Mouse (Mus musculus): ENCODE measurements around the gene Zswim9. TPM values are rescaled to one million over a fixed set of nuclear protein-coding genes. Genes with fewer than 3 reads are reported as not detected.
"Not testable (repeated sequence)": the region's sequence is repeated elsewhere in the genome, so short reads cannot be mapped to it uniquely, and the experiment has no call there.

The Zswim9 gene
- polyA plus RNA-seq, 1 experiment from 2014 or later: 11.6 TPM

GRCm38 (mm10) chr7:13288621-13289020, 10.1 kb upstream of the Zswim9 start:
- Histone ChIP-seq H3K9ac (replicated peaks; ENCODE audit: low read depth, low read length) (no peak overlapping the region), H3K36me3 (ENCODE audit: control insufficient read depth, insufficient read depth, low read length) (peaks cover 53% of the 10 kb centered on the region), H3K27me3 (ENCODE audit: control insufficient read depth, insufficient read depth, low read length) (no peaks in the 10 kb centered on the region), H3K9me3 (ENCODE audit: control insufficient read depth, low read depth, low read length) (no peaks in the 10 kb centered on the region), H3K4me3 (ENCODE audit: low read depth, low read length) (no peak overlapping the region), H3K4me1 (ENCODE audit: control insufficient read depth, insufficient read depth, low read length) (no peaks in the 10 kb centered on the region), H3K4me2 (replicated peaks; ENCODE audit: low read depth, low read length) (no peak overlapping the region), H3K27ac (ENCODE audit: low read length) (no peak overlapping the region)
- 49% methylated on average over 5 of the region's 5 CpGs for WGBS
- ATAC-seq (ENCODE audit: insufficient number of reproducible peaks, insufficient read depth, low FRiP score, low read depth): 0 out of 2 replicates have a peak, but pooled peaks have one; percentile 42

- H3K4me2 ChIP-seq (replicated peaks; ENCODE audit: low read depth, low read length); H3K27ac ChIP-seq (ENCODE audit: low read length); H3K4me1 ChIP-seq (ENCODE audit: control insufficient read depth, insufficient read depth, low read length); H3K27me3 ChIP-seq (ENCODE audit: control insufficient read depth, insufficient read depth, low read length); H3K9me3 ChIP-seq (ENCODE audit: control insufficient read depth, low read depth, low read length): not testable (repeated sequence)
- Histone ChIP-seq H3K36me3 (ENCODE audit: control insufficient read depth, insufficient read depth, low read length) (peaks cover 18% of the 10 kb centered on the region), H3K9ac (replicated peaks; ENCODE audit: low read depth, low read length) (peak overlapping the region; percentile 32; the same call in 1 of the 2 replicates), H3K4me3 (ENCODE audit: low read depth, low read length) (peak overlapping the region; percentile 42)
- WGBS: 0% methylated on average over 12 of the region's 29 CpGs
- peak; percentile 62 for ATAC-seq (ENCODE audit: insufficient number of reproducible peaks, insufficient read depth, low FRiP score, low read depth)
Observed at GRCm38 (mm10) chr7:13278957-13279356, 436 bp upstream of the Zswim9 start.

- Histone ChIP-seq H3K9ac (replicated peaks; ENCODE audit: low read depth, low read length) (peak overlapping the region; percentile 32), H3K27ac (ENCODE audit: low read length) (peak overlapping the region; percentile 35; the same call in 1 of the 2 replicates), H3K9me3 (ENCODE audit: control insufficient read depth, low read depth, low read length) (no peaks in the 10 kb centered on the region), H3K27me3 (ENCODE audit: control insufficient read depth, insufficient read depth, low read length) (no peaks in the 10 kb centered on the region), H3K4me3 (ENCODE audit: low read depth, low read length) (peak overlapping the region; percentile 42), H3K36me3 (ENCODE audit: control insufficient read depth, insufficient read depth, low read length) (peaks cover 16% of the 10 kb centered on the region), H3K4me1 (ENCODE audit: control insufficient read depth, insufficient read depth, low read length) (no peaks in the 10 kb centered on the region), H3K4me2 (replicated peaks; ENCODE audit: low read depth, low read length) (peak overlapping the region; percentile 74)
- 31% methylated on average over 2 of the region's 2 CpGs for WGBS
- no peak for ATAC-seq (ENCODE audit: insufficient number of reproducible peaks, insufficient read depth, low FRiP score, low read depth)
Observed at GRCm38 (mm10) chr7:13277833-13278232, 688 bp downstream of the Zswim9 start.

DNA sequence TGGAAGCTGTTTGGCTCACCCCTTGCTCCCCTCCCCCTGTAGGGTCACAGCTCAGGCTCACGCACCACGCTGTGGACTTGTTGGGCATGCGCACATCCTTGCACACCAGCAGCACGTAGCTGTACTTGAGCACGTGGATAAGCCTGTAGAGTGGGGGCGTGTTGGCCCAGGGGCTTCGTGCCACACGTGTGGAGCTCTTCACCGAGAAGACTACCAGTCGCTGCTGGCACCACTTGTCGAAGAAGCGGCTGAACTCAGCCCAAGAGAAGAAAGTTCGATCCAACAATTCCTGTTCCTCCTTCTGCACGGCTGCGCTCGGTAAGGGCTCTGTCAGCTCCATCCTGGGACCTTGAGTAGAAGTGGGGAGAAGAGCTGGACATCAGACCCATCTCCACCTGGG, 1.4 kb downstream of the Zswim9 start, which contains the start of gene Lig1:
Gene Lig1, plus strand, starts transcription at position 203 of the 400 bp plus-strand sequence.
- H3K27me3 ChIP-seq (ENCODE audit: control insufficient read depth, insufficient read depth, low read length): no peaks in the 10 kb centered on the region
- WGBS: 97% methylated on average over 16 of the region's 16 CpGs
- H3K9ac ChIP-seq (replicated peaks; ENCODE audit: low read depth, low read length): peak within 1 kb of the TSS; percentile 32
- peak within 1 kb of the TSS; percentile 35; the same call in 1 of the 2 replicates for H3K27ac ChIP-seq (ENCODE audit: low read length)
- no peak for ATAC-seq (ENCODE audit: insufficient number of reproducible peaks, insufficient read depth, low FRiP score, low read depth)
- H3K36me3 ChIP-seq (ENCODE audit: control insufficient read depth, insufficient read depth, low read length): peaks cover 15% of the 10 kb centered on the region
- H3K4me2 ChIP-seq (replicated peaks; ENCODE audit: low read depth, low read length): peak within 1 kb of the TSS; percentile 74
- H3K9me3 ChIP-seq (ENCODE audit: control insufficient read depth, low read depth, low read length): no peaks in the 10 kb centered on the region
- H3K4me1 ChIP-seq (ENCODE audit: control insufficient read depth, insufficient read depth, low read length): no peaks in the 10 kb centered on the region
- peak within 1 kb of the TSS; percentile 42 for H3K4me3 ChIP-seq (ENCODE audit: low read depth, low read length)

- Histone ChIP-seq H3K4me1 (ENCODE audit: control insufficient read depth, insufficient read depth, low read length) (no peaks in the 10 kb centered on the region), H3K9me3 (ENCODE audit: control insufficient read depth, low read depth, low read length) (no peaks in the 10 kb centered on the region)
- WGBS: 69% methylated on average over 1 of the region's 1 CpGs
Observed at GRCm38 (mm10) chr7:13271704-13272103, 6.8 kb downstream of the Zswim9 start.

GRCm38 (mm10) chr7:13269394-13269793, 9.1 kb downstream of the Zswim9 start:
- H3K4me1 ChIP-seq (ENCODE audit: control insufficient read depth, insufficient read depth, low read length): no peaks in the 10 kb centered on the region
- WGBS: 75% methylated on average over 11 of the region's 11 CpGs
- H3K4me2 ChIP-seq (replicated peaks; ENCODE audit: low read depth, low read length): no peak overlapping the region
- H3K4me3 ChIP-seq (ENCODE audit: low read depth, low read length): no peak overlapping the region
- H3K9me3 ChIP-seq (ENCODE audit: control insufficient read depth, low read depth, low read length): no peaks in the 10 kb centered on the region
- no peaks in the 10 kb centered on the region for H3K27me3 ChIP-seq (ENCODE audit: control insufficient read depth, insufficient read depth, low read length)
- H3K9ac ChIP-seq (replicated peaks; ENCODE audit: low read depth, low read length): no peak overlapping the region
- ATAC-seq (ENCODE audit: insufficient number of reproducible peaks, insufficient read depth, low FRiP score, low read depth): no peak
- peaks cover 3% of the 10 kb centered on the region; the same call in 1 of the 2 replicates for H3K36me3 ChIP-seq (ENCODE audit: control insufficient read depth, insufficient read depth, low read length)
- H3K27ac ChIP-seq (ENCODE audit: low read length): no peak overlapping the region

More at GRCm38 (mm10) chr7:13271704-13272103, 6.8 kb downstream of the Zswim9 start:
- Histone ChIP-seq H3K4me2 (replicated peaks; ENCODE audit: low read depth, low read length) (no peak overlapping the region), H3K9ac (replicated peaks; ENCODE audit: low read depth, low read length) (no peak overlapping the region), H3K27ac (ENCODE audit: low read length) (no peak overlapping the region), H3K27me3 (ENCODE audit: control insufficient read depth, insufficient read depth, low read length) (no peaks in the 10 kb centered on the region), H3K36me3 (ENCODE audit: control insufficient read depth, insufficient read depth, low read length) (peaks cover 12% of the 10 kb centered on the region; the same call in 1 of the 2 replicates), H3K4me3 (ENCODE audit: low read depth, low read length) (no peak overlapping the region)
- no peak for ATAC-seq (ENCODE audit: insufficient number of reproducible peaks, insufficient read depth, low FRiP score, low read depth)

DNA sequence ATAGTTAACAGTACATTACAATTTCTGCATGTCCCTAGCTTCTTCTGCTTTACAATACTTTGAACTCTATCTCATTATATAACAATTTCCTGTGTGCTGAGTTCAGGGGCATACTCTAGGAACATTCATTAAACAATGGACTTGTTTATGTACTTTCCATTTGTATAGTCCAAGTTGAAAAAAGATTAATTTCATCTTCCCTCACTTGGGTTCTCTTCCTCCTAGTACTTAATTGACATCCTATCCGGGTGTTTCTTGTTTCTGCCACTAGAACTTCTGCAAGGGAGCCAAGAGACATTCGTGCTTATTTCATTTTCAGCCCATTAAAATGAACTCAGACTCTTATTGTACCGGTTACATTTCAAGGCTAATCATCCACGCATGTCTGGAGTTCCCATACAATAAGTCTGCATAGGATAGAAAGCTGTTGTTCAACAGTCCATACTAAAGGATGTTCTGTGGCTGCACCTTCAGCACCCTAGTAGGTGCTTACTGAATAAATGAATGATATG, 9.7 kb downstream of the Zswim9 start:
- Histone ChIP-seq H3K27ac (ENCODE audit: low read length) (no peak overlapping the region), H3K27me3 (ENCODE audit: control insufficient read depth, insufficient read depth, low read length) (no peaks in the 10 kb centered on the region), H3K4me3 (ENCODE audit: low read depth, low read length) (no peak overlapping the region), H3K4me2 (replicated peaks; ENCODE audit: low read depth, low read length) (no peak overlapping the region), H3K36me3 (ENCODE audit: control insufficient read depth, insufficient read depth, low read length) (peaks cover 3% of the 10 kb centered on the region; the same call in 1 of the 2 replicates), H3K4me1 (ENCODE audit: control insufficient read depth, insufficient read depth, low read length) (no peaks in the 10 kb centered on the region), H3K9me3 (ENCODE audit: control insufficient read depth, low read depth, low read length) (no peaks in the 10 kb centered on the region), H3K9ac (replicated peaks; ENCODE audit: low read depth, low read length) (no peak overlapping the region)
- WGBS: 85% methylated on average over 4 of the region's 4 CpGs
- ATAC-seq (ENCODE audit: insufficient number of reproducible peaks, insufficient read depth, low FRiP score, low read depth): no peak

DNA sequence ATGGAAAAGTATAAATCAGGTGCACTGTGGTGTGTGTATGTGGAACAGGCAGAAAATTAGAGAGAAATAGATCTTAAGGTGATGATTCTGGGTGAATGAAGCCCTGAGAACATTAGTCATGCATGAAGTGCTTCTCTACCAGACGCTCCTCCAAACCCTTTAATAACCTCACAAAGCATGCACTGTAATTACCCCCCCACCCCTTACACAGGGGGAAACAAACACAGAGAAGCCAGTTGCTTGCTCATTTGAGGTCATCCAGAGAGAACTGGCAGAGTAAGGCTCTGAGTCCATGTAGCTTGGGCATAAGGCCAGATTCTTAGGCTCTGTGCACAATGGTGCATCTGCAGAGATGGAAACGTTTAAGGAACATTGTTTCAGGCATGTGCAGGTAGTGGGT, 14.1 kb downstream of the Zswim9 start:
- no peak overlapping the region for H3K27ac ChIP-seq (ENCODE audit: low read length)
- no peaks in the 10 kb centered on the region for H3K27me3 ChIP-seq (ENCODE audit: control insufficient read depth, insufficient read depth, low read length)
- no peak overlapping the region for H3K9ac ChIP-seq (replicated peaks; ENCODE audit: low read depth, low read length)
- H3K9me3 ChIP-seq (ENCODE audit: control insufficient read depth, low read depth, low read length): no peaks in the 10 kb centered on the region
- no peak for ATAC-seq (ENCODE audit: insufficient number of reproducible peaks, insufficient read depth, low FRiP score, low read depth)
- no peak overlapping the region for H3K4me3 ChIP-seq (ENCODE audit: low read depth, low read length)
- 69% methylated on average over 2 of the region's 2 CpGs for WGBS
- H3K4me1 ChIP-seq (ENCODE audit: control insufficient read depth, insufficient read depth, low read length): no peaks in the 10 kb centered on the region
- H3K36me3 ChIP-seq (ENCODE audit: control insufficient read depth, insufficient read depth, low read length): peaks cover 3% of the 10 kb centered on the region; the same call in 1 of the 2 replicates
- no peak overlapping the region for H3K4me2 ChIP-seq (replicated peaks; ENCODE audit: low read depth, low read length)

DNA sequence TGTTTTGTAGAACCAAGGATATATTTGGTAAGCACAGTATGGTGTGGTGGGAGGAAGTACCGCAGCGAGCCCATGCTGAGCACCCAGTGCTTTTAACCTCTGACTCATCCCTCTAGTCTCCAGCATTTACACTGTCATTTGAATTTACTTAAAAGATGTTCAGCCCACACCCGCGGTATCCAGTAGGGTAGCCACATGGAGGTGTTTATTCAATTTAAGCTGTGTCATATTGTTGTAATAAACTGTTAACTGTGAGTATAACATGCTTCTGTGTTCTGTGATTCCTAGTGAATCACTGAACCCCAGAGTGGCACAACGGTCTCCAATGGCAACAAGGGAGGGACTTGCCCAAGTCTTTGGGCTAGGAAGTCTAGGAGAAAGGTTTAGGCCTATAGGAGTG, 14.7 kb downstream of the Zswim9 start:
- Histone ChIP-seq H3K9ac (replicated peaks; ENCODE audit: low read depth, low read length) (no peak overlapping the region), H3K36me3 (ENCODE audit: control insufficient read depth, insufficient read depth, low read length) (peaks cover under 1% of the 10 kb centered on the region; the same call in 1 of the 2 replicates), H3K27me3 (ENCODE audit: control insufficient read depth, insufficient read depth, low read length) (no peaks in the 10 kb centered on the region), H3K27ac (ENCODE audit: low read length) (no peak overlapping the region), H3K4me1 (ENCODE audit: control insufficient read depth, insufficient read depth, low read length) (no peaks in the 10 kb centered on the region), H3K9me3 (ENCODE audit: control insufficient read depth, low read depth, low read length) (no peaks in the 10 kb centered on the region), H3K4me2 (replicated peaks; ENCODE audit: low read depth, low read length) (no peak overlapping the region), H3K4me3 (ENCODE audit: low read depth, low read length) (no peak overlapping the region)
- ATAC-seq (ENCODE audit: insufficient number of reproducible peaks, insufficient read depth, low FRiP score, low read depth): no peak
- 83% methylated on average over 5 of the region's 5 CpGs for WGBS
